Mouse (Mus musculus) ES-E14 (cell line): Measurements from ENCODE around the gene Nsd1.

ENCODE experiments used
- CHD2 ChIP-seq: IDR thresholded peaks from 2 replicates; pipeline ENCODE4 v1.6.1; 2014; ENCODE audit warnings: mild to moderate bottlenecking, low read depth, low read length, inconsistent platforms
- ZC3H11A ChIP-seq: IDR thresholded peaks from 2 replicates; pipeline ENCODE4 v1.6.1; 2012; ENCODE audit warnings: low read depth, mild to moderate bottlenecking, inconsistent platforms, low read length, borderline replicate concordance

GRCm38 (mm10) chr13:55224364-55224763 is 14.8 kb downstream of the Nsd1 start:
- TF ChIP-seq ZC3H11A: no peak
- no peak for TF ChIP-seq CHD2
